13 mouse cellular contexts compared by ENCODE assay signal in genomic region chr1:166796931-166797330, GRCm38 (mm10).
A peak's percentile ranks its signal among the peaks of the same experiment; 100 is the strongest.
DNase-seq lines count a peak whose midpoint lies in the region; ATAC-seq lines count a peak whose summit lies in the region.
"Had no signal": no experiment of that assay in that cellular context is flagged by ENCODE, and none has a peak within 500 bp of the region (broad histone marks: within the 10 kb centered on the region; RNA-seq: fewer than 3 reads in every experiment).

No protein-coding gene starts in this region.

- intact Hi-C loops in left cerebral cortex, postnatal 25 days (cut with DNase I), result no loop called here
- intact Hi-C loops in left cerebral cortex, postnatal 10 days (cut with DNase I), result no loop called here

- DNase-seq in frontal cortex, postnatal 14 days (ENCODE audit: low spot score in 2 of 2), result no peak
- DNase-seq in left cerebral cortex, postnatal 25 days (ENCODE audit: low spot score in 2 of 2), result peak; percentile 27 to 70
- DNase-seq in left cerebral cortex, postnatal 10 days (ENCODE audit: extremely low spot score in 1 of 2, low spot score in 2 of 2), result no peak
- peak; percentile 88 for DNase-seq in brain, adult 2 months (ENCODE audit: low read depth, low spot score)
- peak; percentile 84 to 85 for DNase-seq in cerebellum, postnatal 10 days
- DNase-seq in kidney, postnatal 14 days, result no peak
- no peak for DNase-seq in testis, postnatal 10 days (ENCODE audit: low spot score)
- DNase-seq: liver; lung, adult 18-20 months; lung, postnatal 36 days had no signal

- peak; percentile 42; the same call in 1 of the 2 replicates for ATAC-seq in frontal cortex, adult (ENCODE audit: low TSS enrichment)
- ATAC-seq: intestine, postnatal 0 days; midbrain, embryonic 13.5 days had no signal

Comparison
In these comparisons a context has a peak if more than half of its experiments do, and no peak if none do; other contexts are left out.
1. DNase-seq: peak in left cerebral cortex, postnatal 25 days (2 of 2), brain, adult 2 months (single experiment) and cerebellum, postnatal 10 days (2 of 2); none in frontal cortex, postnatal 14 days (0 of 2), left cerebral cortex, postnatal 10 days (0 of 2), kidney, postnatal 14 days (single experiment) and testis, postnatal 10 days (single experiment).